ENCODE assay signal across 7 mouse cellular contexts in genomic region chr4:111687613-111688012, GRCm38 (mm10). TPM values are rescaled to one million over a fixed set of nuclear protein-coding genes. Genes with fewer than 3 reads are reported as not detected.
DNase-seq lines count a peak whose midpoint lies in the region; ATAC-seq lines count a peak whose summit lies in the region.

No protein-coding gene starts in this region.

- no peaks in the 10 kb centered on the region for H3K4me1 ChIP-seq in embryonic facial prominence, embryonic 11.5 days (ENCODE audit: control insufficient read depth, insufficient read depth, low read length)
- H3K4me1 ChIP-seq in heart, embryonic 10.5 days = 0 out of 2 replicates have a peak, but pooled peaks cover 3% of the 10 kb centered on the region
- no peaks in the 10 kb centered on the region for H3K4me1 ChIP-seq in kidney, embryonic 14.5 days (ENCODE audit: control insufficient read depth, insufficient read depth, low read length)

- H3K27ac ChIP-seq in embryonic facial prominence, embryonic 11.5 days (replicated peaks; ENCODE audit: low read depth, low read length) = no peak overlapping the region
- H3K27ac ChIP-seq in heart, embryonic 10.5 days = no peak overlapping the region; the same call in 1 of the 2 replicates
- no peak overlapping the region for H3K27ac ChIP-seq in kidney, embryonic 14.5 days (ENCODE audit: low read depth, low read length)

- WGBS in embryonic facial prominence, embryonic 11.5 days = 20% methylated on average over 6 of the region's 6 CpGs
- 11% methylated on average over 6 of the region's 6 CpGs for WGBS in heart, embryonic 10.5 days
- WGBS in kidney, embryonic 14.5 days = 14% methylated on average over 6 of the region's 6 CpGs

- no peaks in the 10 kb centered on the region for H3K36me3 ChIP-seq in embryonic facial prominence, embryonic 11.5 days (replicated peaks; ENCODE audit: control insufficient read depth, insufficient read depth, low read depth, low read length)
- H3K36me3 ChIP-seq in heart, embryonic 10.5 days = no peaks in the 10 kb centered on the region
- no peaks in the 10 kb centered on the region for H3K36me3 ChIP-seq in kidney, embryonic 14.5 days (ENCODE audit: control insufficient read depth, insufficient read depth, low read length)

- no peak overlapping the region for H3K4me3 ChIP-seq in embryonic facial prominence, embryonic 11.5 days (ENCODE audit: low read depth, low read length)
- peak overlapping the region; percentile 45 for H3K4me3 ChIP-seq in heart, embryonic 10.5 days
- no peak overlapping the region; the same call in 1 of the 2 replicates for H3K4me3 ChIP-seq in kidney, embryonic 14.5 days (ENCODE audit: low read length)

- DNase-seq in adrenal gland, postnatal 14 days = peak; percentile 86
- peak; percentile 92 for DNase-seq in embryonic facial prominence, embryonic 11.5 days (ENCODE audit: low spot score)
- peak; percentile 80 for DNase-seq in heart, embryonic 10.5 days (ENCODE audit: low spot score)
- DNase-seq in liver = peak; percentile 74
- DNase-seq in monocyte, adult 2 months (ENCODE audit: low read depth in 1 of 2, low spot score in 2 of 2) = peak; percentile 12 to 31
- DNase-seq in spleen, postnatal 14 days (ENCODE audit: low spot score in 2 of 2) = peak; percentile 18 to 46

- ATAC-seq in embryonic facial prominence, embryonic 11.5 days (replicated peaks; ENCODE audit: insufficient number of reproducible peaks, low FRiP score, low TSS enrichment, low read depth) = peak; percentile 49; the same call in 1 of the 2 replicates
- peak; percentile 86; the same call in 1 of the 2 replicates for ATAC-seq in kidney, embryonic 14.5 days (ENCODE audit: low FRiP score, low TSS enrichment)

- no peaks in the 10 kb centered on the region for H3K9me3 ChIP-seq in embryonic facial prominence, embryonic 11.5 days (replicated peaks; ENCODE audit: control insufficient read depth, low read length)
- H3K9me3 ChIP-seq in heart, embryonic 10.5 days = no peaks in the 10 kb centered on the region
- H3K9me3 ChIP-seq in kidney, embryonic 14.5 days (ENCODE audit: control insufficient read depth, low read length) = no peaks in the 10 kb centered on the region

- H3K4me2 ChIP-seq in embryonic facial prominence, embryonic 11.5 days (ENCODE audit: low read depth, low read length) = 0 out of 2 replicates have a peak overlapping the region, but pooled peaks have one; percentile 6
- peak overlapping the region; percentile 36 for H3K4me2 ChIP-seq in kidney, embryonic 14.5 days (replicated peaks; ENCODE audit: low read depth, low read length)

- H3K9ac ChIP-seq in embryonic facial prominence, embryonic 11.5 days (replicated peaks; ENCODE audit: low read length) = no peak overlapping the region
- H3K9ac ChIP-seq in kidney, embryonic 14.5 days (ENCODE audit: low read depth, low read length) = no peak overlapping the region

- H3K27me3 ChIP-seq in embryonic facial prominence, embryonic 11.5 days (ENCODE audit: control insufficient read depth, insufficient read depth, low read length) = no peaks in the 10 kb centered on the region
- no peaks in the 10 kb centered on the region for H3K27me3 ChIP-seq in heart, embryonic 10.5 days (ENCODE audit: insufficient read depth, poor library complexity, severe bottlenecking)
- no peaks in the 10 kb centered on the region for H3K27me3 ChIP-seq in kidney, embryonic 14.5 days (ENCODE audit: control insufficient read depth, insufficient read depth, low read length)

RNA-seq across cellular contexts. Expression of gene Spata6, which starts 32.2 kb away (rescaled TPM):
- total RNA-seq in adrenal gland, postnatal 14 days (2021) = 12.2 and 20.4 TPM in 2 replicates
- polyA plus RNA-seq in embryonic facial prominence, embryonic 11.5 days (2014; fragmentation: Nextera tagmentation; extraction: Ambion mirVana) = 30.6 and 32.2 TPM in 2 replicates
- polyA plus RNA-seq in heart, embryonic 10.5 days (2016; fragmentation: Nextera tagmentation; extraction: Ambion mirVana) = 22.3 and 24.4 TPM in 2 replicates
- polyA plus RNA-seq in kidney, embryonic 14.5 days (2014; fragmentation: Nextera tagmentation; extraction: Ambion mirVana) = 29.0 and 29.4 TPM in 2 replicates

Comparison
In these comparisons a context has a peak if more than half of its experiments do, and no peak if none do; other contexts are left out.
1. DNase-seq: peak in every context shown above with its lines; median percentile 92 in embryonic facial prominence, embryonic 11.5 days; 86 in adrenal gland, postnatal 14 days; 80 in heart, embryonic 10.5 days; 74 in liver; 32 in spleen, postnatal 14 days; 22 in monocyte, adult 2 months.